Mouse (Mus musculus): Measurements from ENCODE around the gene Fbxo7. TPM values are rescaled to one million over a fixed set of nuclear protein-coding genes. Genes with fewer than 3 reads are reported as not detected.
"Not testable (repeated sequence)": the region's sequence is repeated elsewhere in the genome, so short reads cannot be mapped to it uniquely, and the experiment has no call there.

Fbxo7 gene
- polyA plus RNA-seq, 1 experiment from 2014 or later = 33.5 TPM

GRCm38 (mm10) chr10:86017781-86018180 lies 4.0 kb upstream of the Fbxo7 start:
- Histone ChIP-seq H3K27ac (no peak overlapping the region), H3K4me2 (replicated peaks) (no peak overlapping the region), H3K4me3 (no peak overlapping the region), H3K36me3 (no peaks in the 10 kb centered on the region), H3K27me3 (no peaks in the 10 kb centered on the region; the same call in 1 of the 2 replicates), H3K9ac (no peak overlapping the region), H3K4me1 (peaks cover 9% of the 10 kb centered on the region), H3K9me3 (no peaks in the 10 kb centered on the region)
- no peak for ATAC-seq (ENCODE audit: low FRiP score, low read depth)
- WGBS = 85% methylated on average over 7 of the region's 7 CpGs

- Histone ChIP-seq H3K27ac (no peak overlapping the region), H3K4me3 (no peak overlapping the region), H3K4me2 (replicated peaks) (no peak overlapping the region), H3K27me3 (no peaks in the 10 kb centered on the region; the same call in 1 of the 2 replicates), H3K36me3 (no peaks in the 10 kb centered on the region), H3K9ac (no peak overlapping the region), H3K9me3 (no peaks in the 10 kb centered on the region), H3K4me1 (peaks cover 14% of the 10 kb centered on the region)
- no peak for ATAC-seq (ENCODE audit: low FRiP score, low read depth)
- WGBS = 34% methylated on average over 5 of the region's 5 CpGs
Observed at GRCm38 (mm10) chr10:86018813-86019212, 3.0 kb upstream of the Fbxo7 start.

DNA sequence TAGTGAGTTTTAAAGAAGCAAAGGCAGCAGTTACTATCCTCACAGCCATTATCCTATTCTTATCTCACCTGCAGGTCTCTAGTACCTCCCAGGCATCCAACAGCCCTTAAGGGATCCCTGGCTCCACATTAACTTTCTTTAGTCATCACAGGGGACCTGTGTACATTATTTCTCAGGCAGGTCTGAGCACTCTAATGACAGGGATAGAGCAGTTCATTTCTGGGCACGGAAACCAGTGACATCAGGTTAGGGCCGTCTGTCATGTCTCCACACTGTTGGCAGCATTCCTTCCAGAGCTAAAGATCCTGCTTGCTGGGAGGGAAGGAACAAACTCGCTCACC lies 394 bp upstream of the Fbxo7 start:
- no peaks in the 10 kb centered on the region for H3K27me3 ChIP-seq
- no peak overlapping the region; the same call in 1 of the 2 replicates for H3K27ac ChIP-seq
- no peak for ATAC-seq (ENCODE audit: low FRiP score, low read depth)
- peaks cover 16% of the 10 kb centered on the region for H3K4me1 ChIP-seq
- H3K4me2 ChIP-seq (replicated peaks) = peak overlapping the region; percentile 79
- no peaks in the 10 kb centered on the region for H3K9me3 ChIP-seq
- under 1% methylated on average over 3 of the region's 3 CpGs for WGBS
- peaks cover 5% of the 10 kb centered on the region; the same call in 1 of the 2 replicates for H3K36me3 ChIP-seq
- H3K9ac ChIP-seq = 0 out of 2 replicates have a peak overlapping the region, but pooled peaks have one; percentile 35
- H3K4me3 ChIP-seq = peak overlapping the region; percentile 88

GRCm38 (mm10) chr10:86022474-86022816 lies 673 bp downstream of the Fbxo7 start:
- H3K4me3 ChIP-seq = peak overlapping the region; percentile 88
- no peak for ATAC-seq (ENCODE audit: low FRiP score, low read depth)
- WGBS = 4% methylated on average over 6 of the region's 6 CpGs

DNA sequence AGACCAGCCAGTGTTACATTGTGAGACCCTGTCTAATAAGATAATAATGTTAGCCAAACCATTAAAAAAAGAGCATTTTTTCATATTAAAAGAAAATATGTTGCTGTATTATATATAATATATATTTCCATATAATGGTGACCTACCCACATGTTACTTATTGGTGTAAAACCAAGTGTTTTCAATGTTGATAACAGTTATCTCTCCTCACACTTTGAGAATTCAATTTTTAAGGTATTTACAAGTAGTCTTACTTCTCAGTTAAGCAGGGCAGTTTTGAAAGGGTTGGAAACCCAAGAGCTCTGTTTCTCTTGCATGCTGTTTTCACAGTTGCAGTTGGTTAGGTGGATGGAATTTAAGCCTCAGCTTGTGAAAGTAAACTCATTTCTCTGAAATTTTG lies 1.4 kb downstream of the Fbxo7 start:
- Histone ChIP-seq H3K9me3 (no peaks in the 10 kb centered on the region), H3K4me3 (peak overlapping the region; percentile 88; the same call in 1 of the 2 replicates), H3K27ac (no peak overlapping the region), H3K4me1 (peaks cover 16% of the 10 kb centered on the region), H3K9ac (no peak overlapping the region), H3K4me2 (replicated peaks) (peak overlapping the region; percentile 79), H3K36me3 (peaks cover 5% of the 10 kb centered on the region; the same call in 1 of the 2 replicates), H3K27me3 (no peaks in the 10 kb centered on the region)
- ATAC-seq (ENCODE audit: low FRiP score, low read depth) = no peak

More at GRCm38 (mm10) chr10:86022474-86022816, 673 bp downstream of the Fbxo7 start:
- H3K27me3 ChIP-seq = no peaks in the 10 kb centered on the region
- peak overlapping the region; percentile 90 for H3K9ac ChIP-seq
- no peaks in the 10 kb centered on the region for H3K9me3 ChIP-seq
- H3K36me3 ChIP-seq = peaks cover 5% of the 10 kb centered on the region; the same call in 1 of the 2 replicates
- peaks cover 16% of the 10 kb centered on the region for H3K4me1 ChIP-seq
- peak overlapping the region; percentile 79 for H3K4me2 ChIP-seq (replicated peaks)
- H3K27ac ChIP-seq = peak overlapping the region; percentile 90; the same call in 1 of the 2 replicates

- ATAC-seq (ENCODE audit: low FRiP score, low read depth) = no peak
- H3K4me3 ChIP-seq = no peak overlapping the region
- 65% methylated on average over 2 of the region's 2 CpGs for WGBS
- no peak overlapping the region for H3K4me2 ChIP-seq (replicated peaks)
- H3K27ac ChIP-seq = no peak overlapping the region
- peaks cover 17% of the 10 kb centered on the region for H3K4me1 ChIP-seq
- no peaks in the 10 kb centered on the region for H3K27me3 ChIP-seq
- no peaks in the 10 kb centered on the region for H3K9me3 ChIP-seq
- H3K36me3 ChIP-seq = peaks cover 26% of the 10 kb centered on the region
- H3K9ac ChIP-seq = no peak overlapping the region
Observed at GRCm38 (mm10) chr10:86025906-86026305, 4.1 kb downstream of the Fbxo7 start.

- ATAC-seq (ENCODE audit: low FRiP score, low read depth) = no peak
- WGBS = 95% methylated on average over 3 of the region's 3 CpGs
- Histone ChIP-seq H3K36me3 (peaks cover 31% of the 10 kb centered on the region), H3K27me3 (no peaks in the 10 kb centered on the region), H3K4me2 (replicated peaks) (no peak overlapping the region), H3K9me3 (no peaks in the 10 kb centered on the region), H3K4me1 (peaks cover 19% of the 10 kb centered on the region), H3K27ac (no peak overlapping the region), H3K4me3 (no peak overlapping the region), H3K9ac (no peak overlapping the region)
Observed at GRCm38 (mm10) chr10:86026354-86026753, 4.6 kb downstream of the Fbxo7 start.

DNA sequence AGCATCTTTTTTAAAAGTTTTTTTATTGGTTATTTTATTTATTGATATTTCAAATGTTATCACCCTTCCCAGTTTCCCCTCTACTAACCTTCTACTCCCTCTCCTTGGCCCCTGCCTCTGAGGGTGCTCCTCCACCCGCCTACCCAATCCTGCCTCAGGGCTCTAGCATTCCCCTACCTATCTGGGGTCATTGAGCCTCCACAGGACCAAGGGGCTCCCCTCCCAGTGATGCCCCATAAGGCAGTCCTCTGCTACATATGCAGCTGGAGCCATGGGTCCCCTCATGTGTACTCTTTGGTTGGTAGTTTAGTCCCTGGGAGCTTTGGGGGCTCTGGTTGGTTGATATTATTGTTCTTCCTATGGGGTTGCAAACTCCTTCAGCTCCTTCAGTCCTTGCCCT lies 5.0 kb downstream of the Fbxo7 start:
- H3K9me3 ChIP-seq; ATAC-seq (ENCODE audit: low FRiP score, low read depth); H3K27me3 ChIP-seq; H3K4me3 ChIP-seq; H3K4me2 ChIP-seq (replicated peaks); H3K9ac ChIP-seq; H3K27ac ChIP-seq: not testable (repeated sequence)
- 59% methylated on average over 1 of the region's 1 CpGs for WGBS
- peaks cover 31% of the 10 kb centered on the region for H3K36me3 ChIP-seq
- H3K4me1 ChIP-seq = peaks cover 18% of the 10 kb centered on the region

DNA sequence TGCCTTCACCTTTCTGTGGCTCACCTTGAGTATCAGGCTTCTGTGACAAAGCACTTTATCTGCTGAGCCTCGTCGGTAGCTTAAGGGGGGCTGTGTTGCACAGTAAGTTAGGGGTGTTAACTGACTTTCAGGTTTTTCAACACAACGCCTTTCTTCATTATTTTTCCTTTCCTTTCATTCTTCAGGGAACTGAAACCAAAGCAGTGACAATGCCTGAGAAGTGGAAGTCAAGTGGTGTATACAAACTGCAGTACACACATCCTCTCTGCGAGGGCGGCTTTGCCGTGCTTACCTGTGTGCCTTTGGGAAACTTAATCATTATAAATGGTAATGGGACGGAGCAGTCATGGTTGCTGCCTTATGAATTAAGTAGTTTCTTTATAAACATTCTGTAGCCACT lies 9.0 kb downstream of the Fbxo7 start:
- Histone ChIP-seq H3K4me1 (peaks cover 25% of the 10 kb centered on the region), H3K4me2 (replicated peaks) (no peak overlapping the region), H3K27me3 (no peaks in the 10 kb centered on the region), H3K9me3 (no peaks in the 10 kb centered on the region), H3K4me3 (no peak overlapping the region), H3K27ac (no peak overlapping the region), H3K9ac (no peak overlapping the region), H3K36me3 (peaks cover 32% of the 10 kb centered on the region)
- 89% methylated on average over 7 of the region's 7 CpGs for WGBS
- ATAC-seq (ENCODE audit: low FRiP score, low read depth) = no peak

DNA sequence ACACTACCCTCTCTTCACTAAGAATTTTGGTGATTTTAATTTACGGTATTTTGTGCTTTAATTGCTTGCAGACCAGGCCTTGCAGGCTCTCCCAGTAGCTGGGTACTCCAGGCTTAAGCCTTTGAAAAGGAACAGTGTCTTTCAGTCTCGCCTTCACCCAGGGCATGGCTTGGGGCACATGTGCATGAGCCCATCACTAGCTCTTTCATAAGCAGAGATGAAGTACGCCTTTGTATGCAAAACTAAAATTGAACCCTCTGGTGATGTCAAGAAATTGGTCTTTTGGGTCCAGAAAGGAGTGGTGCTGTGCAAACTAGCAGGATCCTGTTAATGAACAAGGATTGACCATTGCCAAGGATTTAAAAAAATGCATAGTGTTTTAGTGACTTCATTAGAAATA lies 10.7 kb downstream of the Fbxo7 start:
- Histone ChIP-seq H3K9me3 (no peaks in the 10 kb centered on the region), H3K9ac (no peak overlapping the region; the same call in 1 of the 2 replicates), H3K4me3 (no peak overlapping the region), H3K27ac (peak overlapping the region; percentile 81; the same call in 1 of the 2 replicates), H3K4me1 (peaks cover 25% of the 10 kb centered on the region), H3K4me2 (replicated peaks) (no peak overlapping the region), H3K36me3 (peaks cover 39% of the 10 kb centered on the region), H3K27me3 (no peaks in the 10 kb centered on the region)
- ATAC-seq (ENCODE audit: low FRiP score, low read depth) = peak; percentile 88
- WGBS = 38% methylated on average over 3 of the region's 3 CpGs

DNA sequence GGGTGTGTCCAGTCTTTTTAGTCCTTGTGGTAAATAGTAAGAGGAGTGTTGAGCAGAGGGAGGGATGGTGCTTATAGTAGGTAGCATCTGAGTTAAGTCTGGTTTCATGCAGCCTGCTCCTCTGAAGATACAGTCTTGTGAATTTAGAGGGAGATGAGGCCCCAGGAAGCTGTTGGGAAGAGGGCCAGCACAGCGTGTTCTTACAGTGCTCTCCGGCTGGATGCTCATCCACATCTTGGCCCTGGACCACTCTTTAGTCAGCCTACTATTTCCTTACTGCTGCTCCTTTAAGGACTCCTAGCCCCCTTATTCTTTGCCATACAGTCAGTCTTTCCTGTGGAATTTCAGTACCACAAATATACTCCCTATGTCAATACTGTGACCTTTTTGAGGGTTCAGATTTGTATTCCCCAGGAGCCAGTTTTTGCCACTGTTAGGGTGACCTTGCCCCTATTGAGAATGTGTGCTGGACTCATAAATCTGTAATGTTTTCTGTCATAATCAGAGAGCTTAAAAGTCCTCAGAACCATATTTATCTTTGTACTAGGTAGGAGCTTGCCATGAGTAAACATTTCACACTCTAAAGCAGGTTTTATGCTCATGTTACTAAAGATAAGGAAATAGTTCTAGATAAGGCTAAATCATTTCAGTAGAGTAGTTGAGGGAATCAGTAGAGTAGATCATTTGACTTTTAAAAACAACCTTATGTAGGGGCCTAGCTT lies 12.4 kb downstream of the Fbxo7 start:
- WGBS = 94% methylated on average over 2 of the region's 2 CpGs
- Histone ChIP-seq H3K4me3 (no peak overlapping the region), H3K36me3 (peaks cover 45% of the 10 kb centered on the region), H3K4me2 (replicated peaks) (no peak overlapping the region), H3K9me3 (no peaks in the 10 kb centered on the region), H3K27me3 (no peaks in the 10 kb centered on the region), H3K27ac (peak overlapping the region; percentile 44; the same call in 1 of the 2 replicates), H3K4me1 (peaks cover 25% of the 10 kb centered on the region), H3K9ac (no peak overlapping the region)
- ATAC-seq (ENCODE audit: low FRiP score, low read depth) = no peak

GRCm38 (mm10) chr10:86043651-86044050 lies 21.9 kb downstream of the Fbxo7 start:
- no peak; the same call in 1 of the 2 replicates for ATAC-seq (ENCODE audit: low FRiP score, low read depth)
- WGBS = 58% methylated on average over 4 of the region's 4 CpGs
- Histone ChIP-seq H3K27ac (no peak overlapping the region), H3K36me3 (peaks cover 56% of the 10 kb centered on the region), H3K4me1 (no peaks in the 10 kb centered on the region), H3K4me3 (no peak overlapping the region), H3K4me2 (replicated peaks) (no peak overlapping the region), H3K9ac (no peak overlapping the region), H3K9me3 (no peaks in the 10 kb centered on the region), H3K27me3 (no peaks in the 10 kb centered on the region)

GRCm38 (mm10) chr10:86044066-86044465 lies 22.3 kb downstream of the Fbxo7 start:
- H3K9ac ChIP-seq = no peak overlapping the region
- no peak overlapping the region for H3K4me3 ChIP-seq
- H3K4me2 ChIP-seq (replicated peaks) = no peak overlapping the region
- H3K36me3 ChIP-seq = peaks cover 52% of the 10 kb centered on the region
- WGBS = 78% methylated on average over 8 of the region's 8 CpGs
- no peaks in the 10 kb centered on the region for H3K4me1 ChIP-seq
- no peaks in the 10 kb centered on the region for H3K9me3 ChIP-seq
- H3K27ac ChIP-seq = no peak overlapping the region
- no peak for ATAC-seq (ENCODE audit: low FRiP score, low read depth)
- H3K27me3 ChIP-seq = no peaks in the 10 kb centered on the region

All from limb, embryonic 13.5 days (tissue).